Mouse (Mus musculus) layer of hippocampus, adult 8-10 months (tissue): Measurements from ENCODE around the gene Gm49354. TPM values are rescaled to one million over a fixed set of nuclear protein-coding genes. Genes with fewer than 3 reads are reported as not detected.
"Not testable (repeated sequence)": the region's sequence is repeated elsewhere in the genome, so short reads cannot be mapped to it uniquely, and the experiment has no call there.

Experiments
- DNase-seq, 2 experiments: peaks; one replicate each; pipeline ENCODE4 v3.0.0; 2022; ENCODE audit warnings: low spot score in 2 of 2
- total RNA-seq, 4 experiments: library from RNA; stranded (reverse); gene quantifications; 2 replicates each; pipeline ENCODE4 v1.2.4; 2022

Gene Gm49354
- total RNA-seq, result not detected

- no peak for DNase-seq
Observed at GRCm38 (mm10) chr13:59782145-59782544, at the start of gene Gm49354. Gm49354 (minus strand) TSS chr13:59782245.

GRCm38 (mm10) chr13:59825966-59826365 is 43.9 kb upstream of the Gm49354 start:
- DNase-seq, result no peak

DNA sequence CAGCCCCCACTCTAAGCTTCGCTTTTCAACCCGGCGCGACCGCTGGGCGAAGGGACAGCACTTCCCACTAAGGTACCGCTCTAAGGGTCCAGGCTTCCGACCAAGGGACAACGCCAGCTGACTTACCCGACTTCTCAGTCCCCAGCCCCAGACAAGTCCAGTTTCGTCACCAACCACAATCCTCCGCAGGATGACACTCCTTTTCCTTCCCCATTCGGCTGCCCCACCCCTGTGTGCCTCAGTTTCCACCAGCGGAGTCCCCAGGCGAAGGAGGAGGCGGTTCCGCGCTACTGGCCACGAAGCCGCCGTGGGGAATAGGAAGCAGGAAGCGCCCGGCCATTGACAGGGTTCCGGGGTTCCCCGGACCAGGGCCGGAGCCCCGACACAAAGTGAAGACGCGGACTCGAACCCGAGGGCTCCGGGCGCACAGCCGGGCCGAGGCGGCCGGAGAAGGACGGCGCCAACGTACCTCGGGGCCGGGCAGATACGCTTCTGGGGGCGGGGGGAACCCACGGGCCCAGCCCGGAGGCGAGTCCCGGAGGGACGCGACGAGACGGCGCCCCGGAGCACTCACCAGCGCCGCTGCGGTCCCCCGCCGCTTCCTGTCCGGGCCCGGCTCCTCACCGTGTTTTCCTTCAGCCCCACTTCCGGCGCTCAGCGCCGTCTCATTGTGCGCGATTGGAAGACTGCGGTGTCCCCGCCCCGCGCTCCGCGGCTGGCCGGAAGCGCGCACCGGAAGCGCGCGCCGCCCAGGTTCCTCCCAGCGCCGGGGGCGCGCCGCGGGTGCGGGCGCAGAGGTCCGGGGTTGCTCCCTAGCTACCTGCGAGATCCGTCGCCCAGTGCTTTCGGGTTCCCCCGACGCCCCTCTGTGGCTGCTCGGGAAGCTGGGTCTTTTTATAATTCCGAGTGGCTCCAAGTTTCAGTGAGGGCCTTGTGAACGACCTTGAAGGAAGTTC is 40.7 kb upstream of the Gm49354 start, which contains the start of gene Tut7:
Tut7 (minus strand) TSS at position 641 of the 956 bp plus-strand sequence.
- peak; percentile 90 to 91 for DNase-seq

DNA sequence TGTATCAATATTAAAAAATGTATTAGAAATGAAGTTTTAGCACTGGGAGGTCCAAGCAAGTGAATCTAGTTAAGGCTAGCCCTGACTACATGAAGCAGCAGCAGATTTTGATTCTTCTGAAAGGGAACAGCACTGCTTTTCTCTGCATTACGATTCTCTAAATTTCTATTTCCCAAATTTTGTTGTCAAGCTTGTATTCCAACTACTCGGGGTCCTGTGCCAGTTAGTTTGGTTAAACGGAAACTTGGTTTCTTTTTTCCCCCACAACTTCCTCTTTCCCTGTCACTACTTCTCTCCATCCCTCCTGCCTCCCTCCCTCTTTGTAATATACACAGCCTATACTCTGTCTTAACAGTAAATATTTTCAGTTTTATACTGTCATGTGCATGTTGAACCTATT is 38.8 kb upstream of the Gm49354 start:
- DNase-seq, result no peak

GRCm38 (mm10) chr13:59820114-59820513 is 38.1 kb upstream of the Gm49354 start:
- no peak for DNase-seq

- DNase-seq, result no peak
Observed at GRCm38 (mm10) chr13:59817352-59817751, 35.3 kb upstream of the Gm49354 start.

DNA sequence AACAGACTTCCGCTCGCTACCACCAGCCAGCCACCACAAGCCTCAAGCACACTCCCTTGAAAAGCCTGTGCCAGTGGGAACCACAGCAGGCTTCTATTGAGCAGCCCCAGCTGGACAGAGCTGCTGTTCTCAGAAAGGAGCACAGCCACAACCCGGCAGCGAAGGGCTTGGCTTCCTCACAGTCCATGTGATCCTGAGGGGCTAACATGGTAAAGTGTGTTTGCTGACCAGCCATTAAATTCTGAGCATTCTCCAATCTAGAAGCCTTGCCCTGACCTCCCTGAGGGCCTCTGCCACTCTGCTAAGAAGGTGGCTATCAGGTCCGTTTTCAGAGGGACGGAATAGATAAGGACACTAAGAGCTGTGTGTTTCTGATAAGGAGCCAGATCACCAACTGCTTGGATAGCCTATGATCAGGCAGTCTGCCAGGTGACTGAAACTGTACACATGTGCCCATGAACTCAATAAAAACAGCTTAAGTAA is 32.1 kb upstream of the Gm49354 start:
- no peak for DNase-seq

- DNase-seq, result no peak
Observed at GRCm38 (mm10) chr13:59811581-59811980, 29.5 kb upstream of the Gm49354 start.

GRCm38 (mm10) chr13:59801000-59801399 is 19.0 kb upstream of the Gm49354 start:
- no peak for DNase-seq

- no peak for DNase-seq
Observed at GRCm38 (mm10) chr13:59800077-59800476, 18.0 kb upstream of the Gm49354 start.

GRCm38 (mm10) chr13:59798306-59798705 is 16.3 kb upstream of the Gm49354 start:
- DNase-seq, result no peak

DNA sequence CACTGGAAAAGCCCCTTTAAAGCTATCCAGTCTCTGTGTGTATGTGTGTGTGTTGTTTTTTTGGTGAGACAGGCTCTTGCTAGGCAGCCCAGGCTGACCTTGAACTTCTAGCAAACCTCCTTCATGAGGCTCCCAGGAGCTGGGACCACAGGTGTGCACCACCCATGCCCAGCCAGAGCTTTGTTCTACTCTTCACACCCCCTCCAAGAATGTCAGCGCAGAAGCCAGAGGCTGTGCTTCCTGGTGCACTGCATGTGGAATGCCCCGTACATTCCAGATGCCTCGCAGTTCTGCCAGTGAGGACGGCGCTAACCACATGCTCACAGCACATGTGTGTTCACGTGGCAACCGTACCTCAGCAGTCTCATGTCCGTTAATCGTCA is 14.4 kb upstream of the Gm49354 start:
- no peak for DNase-seq

GRCm38 (mm10) chr13:59795807-59796465 is 13.9 kb upstream of the Gm49354 start:
- DNase-seq, result no peak

- DNase-seq, result no peak
Observed at GRCm38 (mm10) chr13:59794786-59795185, 12.7 kb upstream of the Gm49354 start.

DNA sequence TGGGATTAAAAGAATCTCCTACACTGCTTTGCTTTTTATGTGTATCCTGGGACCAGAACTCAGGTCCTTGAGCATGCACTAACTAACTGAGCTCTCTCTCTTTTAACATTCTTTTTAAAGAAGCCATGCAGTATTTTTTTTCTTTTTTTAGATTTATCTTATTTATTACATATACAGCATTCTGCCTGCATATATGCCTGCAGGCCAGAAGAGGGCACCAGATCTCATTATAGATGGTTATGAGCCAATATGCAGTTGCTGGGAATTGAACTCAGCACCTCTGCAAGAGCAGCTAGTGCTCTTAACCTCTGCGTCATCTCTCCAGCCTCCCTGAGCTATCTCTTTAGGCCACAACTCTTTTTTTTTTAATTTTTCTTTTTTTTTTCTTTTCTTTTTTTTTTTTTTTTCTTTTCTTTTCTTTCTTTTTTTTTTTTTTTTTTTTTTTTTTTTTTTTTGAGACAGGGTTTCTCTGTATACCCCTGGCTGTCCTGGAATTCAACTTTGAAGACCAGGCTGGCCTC is 2.2 kb downstream of the Gm49354 start:
- DNase-seq, result not testable (repeated sequence)

DNA sequence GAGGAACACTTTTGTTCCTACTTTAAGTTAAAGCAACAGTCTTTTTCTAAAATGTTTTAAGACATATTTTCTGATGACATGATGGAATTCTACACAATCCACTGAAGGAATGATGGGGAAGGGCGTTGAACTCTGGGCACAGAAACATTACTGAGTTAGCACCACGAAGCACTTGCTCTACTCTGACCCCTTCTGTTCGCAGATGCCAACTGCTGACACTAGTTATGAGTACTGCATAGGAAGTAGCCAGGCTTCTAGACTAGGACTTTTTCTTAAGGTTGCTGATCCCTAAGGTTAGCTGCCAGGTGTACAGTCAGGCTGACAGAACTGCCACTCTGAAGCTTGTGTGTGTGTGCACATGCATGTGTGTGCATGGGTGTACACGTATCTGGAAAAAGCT is 2.8 kb downstream of the Gm49354 start:
- no peak for DNase-seq

DNA sequence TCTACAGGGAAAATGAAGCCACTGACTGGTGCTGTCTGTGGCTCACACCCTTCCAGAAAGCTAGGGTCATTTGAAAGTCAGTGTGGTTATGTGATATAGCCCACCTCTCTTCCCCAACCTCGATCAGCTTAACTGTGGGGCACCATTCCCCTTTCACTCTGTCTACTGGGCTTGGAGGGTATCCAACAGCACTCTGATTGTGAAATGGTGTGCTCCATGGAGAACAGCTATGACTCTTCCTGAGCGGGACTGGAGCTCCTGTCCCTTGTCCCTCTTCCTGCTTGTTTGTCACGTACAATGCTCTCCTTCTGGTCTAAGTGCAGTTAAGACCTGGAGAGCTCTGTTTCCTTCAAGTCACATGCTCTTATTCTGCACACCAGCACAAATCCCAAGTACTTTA is 6.9 kb downstream of the Gm49354 start:
- DNase-seq, result no peak

DNA sequence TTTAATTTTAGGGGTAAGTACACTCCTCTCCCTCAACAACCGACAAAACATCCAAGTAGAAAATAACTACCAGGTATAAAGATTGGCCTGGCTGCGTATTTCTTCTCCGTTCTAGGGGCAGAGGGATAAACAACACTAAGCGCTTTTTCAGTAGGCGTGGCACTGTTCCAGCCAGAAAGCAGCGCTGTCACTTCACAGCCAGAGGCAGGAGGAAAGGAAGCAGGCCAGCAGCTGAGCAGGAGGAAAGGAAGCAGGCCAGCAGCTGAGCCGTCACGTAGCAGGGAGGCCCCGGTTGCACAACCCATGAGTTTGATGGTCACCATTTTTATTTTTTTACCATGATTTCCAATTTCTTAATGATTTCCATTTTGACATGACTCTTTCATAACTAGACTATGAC is 10.8 kb downstream of the Gm49354 start:
- peak in 1 of 2 experiments; percentile 43 for DNase-seq

DNA sequence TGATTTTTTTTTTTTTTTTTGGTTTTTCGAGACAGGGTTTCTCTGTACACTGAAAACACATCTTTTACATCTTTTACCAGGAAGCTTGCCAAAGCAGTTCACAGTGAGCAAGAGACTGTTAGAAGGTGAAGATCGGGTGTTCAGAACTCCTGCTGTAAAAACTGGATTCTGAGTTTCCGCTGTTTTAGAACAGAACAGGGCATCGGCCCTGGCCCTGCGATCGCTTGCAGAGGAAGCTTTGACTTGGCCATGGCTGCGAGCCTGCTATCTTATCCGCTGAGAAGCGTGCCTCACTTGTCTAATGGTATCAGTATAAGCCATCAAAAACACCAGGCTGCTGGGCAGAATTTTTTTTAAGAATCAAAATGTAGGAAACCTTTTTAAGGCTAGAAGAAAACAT is 11.2 kb downstream of the Gm49354 start:
- no peak for DNase-seq

GRCm38 (mm10) chr13:59770164-59770562 is 11.9 kb downstream of the Gm49354 start:
- peak; percentile 82 to 88 for DNase-seq

GRCm38 (mm10) chr13:59769296-59770163 is 12.5 kb downstream of the Gm49354 start, which contains the start of gene Isca1:
Isca1 (minus strand) TSS chr13:59769810.
- peak; percentile 98 to 100 for DNase-seq
